ENCODE assay signal across 8 mouse cellular contexts in the genomic region with DNA sequence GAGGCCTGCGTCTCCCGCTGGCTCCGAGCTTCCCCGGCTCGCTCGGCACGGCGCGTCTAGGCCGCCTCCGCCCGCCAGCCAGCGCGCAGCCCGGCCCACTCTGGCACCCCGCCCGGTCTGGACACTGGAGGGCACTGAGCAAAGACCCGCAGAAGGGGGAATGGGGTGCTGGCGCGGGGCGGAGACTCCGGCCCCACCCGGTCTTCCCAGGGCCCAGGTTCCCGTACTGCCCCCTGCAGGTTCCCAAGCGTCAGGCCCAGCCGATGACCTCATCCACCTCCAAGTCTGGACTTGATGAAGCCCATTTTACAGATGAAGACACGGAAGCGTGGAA. TPM values are rescaled to one million over a fixed set of nuclear protein-coding genes. Genes with fewer than 3 reads are reported as not detected.
DNase-seq lines count a peak whose midpoint lies in the region; ATAC-seq and TF ChIP-seq lines count a peak whose summit lies in the region.

No protein-coding gene starts in this region.

- 0 out of 2 replicates have a peak, but pooled peaks have one; percentile 12 for TF ChIP-seq POLR2A in cortical plate, adult 2 months (IDR thresholded peaks at IDR 0.05; ENCODE audit: extremely low read depth, insufficient read depth, low read length)

- peaks cover 20% of the 10 kb centered on the region for H3K36me3 ChIP-seq in megakaryocyte, embryonic 14.5 days (replicated peaks; ENCODE audit: low read length)

- H3K4me1 ChIP-seq in cortical plate, adult 2 months (ENCODE audit: control insufficient read depth, insufficient read depth, low read length): peaks cover 7% of the 10 kb centered on the region
- H3K4me1 ChIP-seq in megakaryocyte, embryonic 14.5 days: peaks cover 68% of the 10 kb centered on the region

- no peaks in the 10 kb centered on the region for H3K9me3 ChIP-seq in megakaryocyte, embryonic 14.5 days

- DNase-seq in gastrocnemius, adult 8-10 months (ENCODE audit: low spot score in 2 of 2): peak; percentile 78 to 87
- DNase-seq in induced T-regulatory cell, adult 2 months (ENCODE audit: low read depth): peak; percentile 94
- peak; percentile 57 to 76 for DNase-seq in left cerebral cortex, adult 8-10 months (ENCODE audit: low spot score in 2 of 2)
- peak; percentile 86 to 92 for DNase-seq in right cerebral cortex, postnatal 10 days (ENCODE audit: low spot score in 2 of 2)
- DNase-seq in urinary bladder, postnatal 14 days (ENCODE audit: low spot score): peak; percentile 94

- peak overlapping the region; percentile 26 for H3K4me3 ChIP-seq in cortical plate, adult 2 months (ENCODE audit: insufficient read depth, low read length)
- H3K4me3 ChIP-seq in megakaryocyte, embryonic 14.5 days (replicated peaks): peak overlapping the region; percentile 90

- ATAC-seq in activated CD4-positive, CD25-positive, alpha-beta regulatory T cell, adult 4 months: peak; percentile 90

- peak overlapping the region; percentile 85 for H3K27ac ChIP-seq in cortical plate, adult 2 months (ENCODE audit: insufficient read depth, low read length)

- TF ChIP-seq CTCF in cortical plate, adult 2 months (IDR thresholded peaks at IDR 0.05; ENCODE audit: extremely low read depth, insufficient read depth, low read length): peak; percentile 48

- peaks cover 24% of the 10 kb centered on the region for H3K27me3 ChIP-seq in megakaryocyte, embryonic 14.5 days (replicated peaks)

RNA-seq across cellular contexts. Expression of a gene that starts 0.4 kb away (rescaled TPM):
- 1 to 10 TPM; 2.8 to 6.0 TPM for polyA plus RNA-seq in activated CD4-positive, CD25-positive, alpha-beta regulatory T cell, adult 4 months (2017; shearing (Covaris generic))
- 7.0 and 8.0 TPM in 2 replicates for polyA plus RNA-seq in cortical plate, adult 2 months (2012; rRNA removed)
- 10 to 100 TPM; 20.5 to 24.7 (median 22.6) TPM for total RNA-seq in gastrocnemius, adult 8-10 months (2022)
- 10 to 100 TPM; 10.6 to 13.8 (median 11.8) TPM for total RNA-seq in left cerebral cortex, adult 8-10 months (2022)
- 5.5 and 12.5 TPM in 2 replicates for polyA plus RNA-seq in megakaryocyte, embryonic 14.5 days (2012; ENCODE audit: insufficient read depth, low replicate concordance)

RNA-seq across cellular contexts. Expression of a gene that starts 16.7 kb away (rescaled TPM):
- polyA plus RNA-seq in activated CD4-positive, CD25-positive, alpha-beta regulatory T cell, adult 4 months (2017; shearing (Covaris generic)): under 1 TPM in 1 of 2 experiments, not detected in 1; 0.30 TPM
- polyA plus RNA-seq in cortical plate, adult 2 months (2012; rRNA removed): 0.40 and 0.71 TPM in 2 replicates
- total RNA-seq in gastrocnemius, adult 8-10 months (2022): 1 to 10 TPM in 1 of 4 experiments, under 1 TPM in 3; 0.56 to 1.0 (median 0.95) TPM
- total RNA-seq in left cerebral cortex, adult 8-10 months (2022): under 1 TPM; 0.38 to 0.76 (median 0.67) TPM
- 0.35 TPM in 1 of 2 replicates, not detected in the other for polyA plus RNA-seq in megakaryocyte, embryonic 14.5 days (2012; ENCODE audit: insufficient read depth, low replicate concordance)

RNA-seq across cellular contexts. Expression of a gene that starts 20.4 kb away (rescaled TPM):
- not detected for polyA plus RNA-seq in activated CD4-positive, CD25-positive, alpha-beta regulatory T cell, adult 4 months (2017; shearing (Covaris generic))
- 86.3 and 91.1 TPM in 2 replicates for polyA plus RNA-seq in cortical plate, adult 2 months (2012; rRNA removed)
- total RNA-seq in gastrocnemius, adult 8-10 months (2022): under 1 TPM; 0.12 to 0.70 (median 0.30) TPM
- 10 to 100 TPM; 57.0 to 65.5 (median 58.8) TPM for total RNA-seq in left cerebral cortex, adult 8-10 months (2022)
- 0.19 TPM in 1 of 2 replicates, not detected in the other for polyA plus RNA-seq in megakaryocyte, embryonic 14.5 days (2012; ENCODE audit: insufficient read depth, low replicate concordance)

RNA-seq across cellular contexts. Expression of a gene that starts 27.5 kb away (rescaled TPM):
- polyA plus RNA-seq in activated CD4-positive, CD25-positive, alpha-beta regulatory T cell, adult 4 months (2017; shearing (Covaris generic)): not detected
- 1.8 and 4.9 TPM in 2 replicates for polyA plus RNA-seq in cortical plate, adult 2 months (2012; rRNA removed)
- total RNA-seq in gastrocnemius, adult 8-10 months (2022): not detected
- total RNA-seq in left cerebral cortex, adult 8-10 months (2022): 1 to 10 TPM; 1.6 to 3.9 (median 3.4) TPM
- not detected in 2 replicates for polyA plus RNA-seq in megakaryocyte, embryonic 14.5 days (2012; ENCODE audit: insufficient read depth, low replicate concordance)

RNA-seq across cellular contexts. Expression of a gene that starts 34.1 kb away (rescaled TPM):
- 10 to 100 TPM; 22.8 to 25.0 TPM for polyA plus RNA-seq in activated CD4-positive, CD25-positive, alpha-beta regulatory T cell, adult 4 months (2017; shearing (Covaris generic))
- polyA plus RNA-seq in cortical plate, adult 2 months (2012; rRNA removed): 18.2 and 22.8 TPM in 2 replicates
- 10 to 100 TPM in 1 of 4 experiments, 1 to 10 TPM in 3; 5.1 to 10.2 (median 7.3) TPM for total RNA-seq in gastrocnemius, adult 8-10 months (2022)
- 10 to 100 TPM; 48.8 to 55.0 (median 52.5) TPM for total RNA-seq in left cerebral cortex, adult 8-10 months (2022)
- 2.4 and 3.9 TPM in 2 replicates for polyA plus RNA-seq in megakaryocyte, embryonic 14.5 days (2012; ENCODE audit: insufficient read depth, low replicate concordance)

Comparison
In these comparisons a context has a peak if more than half of its experiments do, and no peak if none do; other contexts are left out.
1. Peak in every context shown above with its lines: DNase-seq, ATAC-seq, H3K4me3 ChIP-seq and H3K27ac ChIP-seq.
2. RNA of a gene that starts 20.4 kb away (polyA plus RNA-seq): 86.3 to 91.1 TPM in cortical plate, adult 2 months; 0.19 TPM in megakaryocyte, embryonic 14.5 days and not detected in activated CD4-positive, CD25-positive, alpha-beta regulatory T cell, adult 4 months; every median in the first group is over 10 times any median in the second.